Mouse (Mus musculus) forebrain, embryonic 14.5 days (tissue): Measurements from ENCODE around the gene Olfr314. TPM values are rescaled to one million over a fixed set of nuclear protein-coding genes. Genes with fewer than 3 reads are reported as not detected.
"Not testable (repeated sequence)": the region's sequence is repeated elsewhere in the genome, so short reads cannot be mapped to it uniquely, and the experiment has no call there.

Experiments
- ATAC-seq: fragments of 200-750 bp; cut with Nextera tagmentation; 2 replicates; pipeline ENCODE4 v1.8.0; 2017; ENCODE audit warnings: mild to moderate bottlenecking, moderate library complexity
- DNase-seq: peaks from one replicate; pipeline ENCODE4 v3.0.0-alpha.2; 2015; ENCODE audit warnings: low spot score
- H3K27ac ChIP-seq: fragments of 300-500 bp; sonication (generic); 2 replicates; pipeline ENCODE4 v1.5.1; 2014; ENCODE audit warnings: low read depth, mild to moderate bottlenecking, control low read depth, low read length, moderate library complexity
- H3K27me3 ChIP-seq: fragments of 300-500 bp; sonication (generic); replicated peaks from 2 replicates; pipeline ENCODE4 v1.6.1; 2014; ENCODE audit warnings: low read length, control low read depth, mixed read lengths; ENCODE audit not compliant: control insufficient read depth, insufficient read depth
- H3K36me3 ChIP-seq: fragments of 300-500 bp; sonication (generic); 2 replicates; pipeline ENCODE4 v1.6.1; 2014; ENCODE audit warnings: low read length, control low read depth; ENCODE audit not compliant: control insufficient read depth, insufficient read depth
- H3K4me1 ChIP-seq: fragments of 300-500 bp; sonication (generic); 2 replicates; pipeline ENCODE4 v1.6.1; 2014; ENCODE audit warnings: antibody characterized with exemption, low read length, control low read depth; ENCODE audit not compliant: control insufficient read depth, insufficient read depth
- H3K4me2 ChIP-seq: fragments of 300-500 bp; sonication (generic); 2 replicates; pipeline ENCODE4 v1.6.1; 2014; ENCODE audit warnings: mild to moderate bottlenecking, control low read depth, low read length
- H3K4me3 ChIP-seq: fragments of 300-500 bp; sonication (generic); 2 replicates; pipeline ENCODE4 v1.5.1; 2014; ENCODE audit warnings: low read depth, low read length, control low read depth
- H3K9ac ChIP-seq: fragments of 300-500 bp; sonication (generic); 2 replicates; pipeline ENCODE4 v1.6.1; 2014; ENCODE audit warnings: mild to moderate bottlenecking, low read length, control low read depth, moderate library complexity
- H3K9me3 ChIP-seq: fragments of 300-500 bp; sonication (generic); replicated peaks from 2 replicates; pipeline ENCODE4 v1.6.1; 2016; ENCODE audit warnings: low read length, control low read depth, mixed read lengths; ENCODE audit not compliant: control insufficient read depth
- WGBS: fragments of 180-500 bp; shearing (Covaris S2); extraction: QIAGEN DNeasy Blood & Tissue Kit; methylation state at CpG from one replicate; pipeline ENCODE4 v1.1.7; 2014; 5-methylcytosine and 5-hydroxymethylcytosine counted together
- polyA plus RNA-seq: library from polyadenylated mRNA; unstranded; fragments of >200 nt; fragmentation: Nextera tagmentation; extraction: Ambion mirVana; gene quantifications from 2 replicates; pipeline ENCODE4 v1.2.1, GENCODE M21; 2014

Olfr314 gene
- polyA plus RNA-seq, 1 experiment from 2014 or later, result not detected

DNA sequence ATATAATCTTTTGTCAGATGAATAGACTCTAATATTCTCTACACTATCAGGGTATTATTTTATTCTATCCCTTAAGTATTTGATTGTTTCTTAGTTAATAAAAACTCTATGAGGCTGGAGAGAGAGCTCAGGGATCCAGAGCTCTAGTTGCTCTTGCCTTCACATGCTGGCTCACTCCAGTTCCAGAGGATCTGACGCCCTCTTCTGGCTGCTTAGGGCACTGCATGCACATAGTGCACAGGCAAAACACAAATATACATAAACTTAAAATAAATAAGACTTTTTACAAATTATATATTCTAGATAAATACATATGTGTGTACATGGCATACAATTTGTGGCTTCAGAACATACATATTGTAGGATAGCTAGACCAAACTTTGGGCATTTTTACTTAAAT is 29.2 kb downstream of the Olfr314 start:
- H3K27me3 ChIP-seq, result no peaks in the 10 kb centered on the region
- no peak overlapping the region for H3K27ac ChIP-seq
- DNase-seq (no peak), ATAC-seq (no peak)
- H3K9me3 ChIP-seq, result no peaks in the 10 kb centered on the region
- H3K9ac ChIP-seq, result no peak overlapping the region
- WGBS, result 8% methylated on average over 1 of the region's 1 CpGs
- no peaks in the 10 kb centered on the region for H3K4me1 ChIP-seq
- H3K4me3 ChIP-seq, result no peak overlapping the region
- no peaks in the 10 kb centered on the region for H3K36me3 ChIP-seq
- no peak overlapping the region for H3K4me2 ChIP-seq

DNA sequence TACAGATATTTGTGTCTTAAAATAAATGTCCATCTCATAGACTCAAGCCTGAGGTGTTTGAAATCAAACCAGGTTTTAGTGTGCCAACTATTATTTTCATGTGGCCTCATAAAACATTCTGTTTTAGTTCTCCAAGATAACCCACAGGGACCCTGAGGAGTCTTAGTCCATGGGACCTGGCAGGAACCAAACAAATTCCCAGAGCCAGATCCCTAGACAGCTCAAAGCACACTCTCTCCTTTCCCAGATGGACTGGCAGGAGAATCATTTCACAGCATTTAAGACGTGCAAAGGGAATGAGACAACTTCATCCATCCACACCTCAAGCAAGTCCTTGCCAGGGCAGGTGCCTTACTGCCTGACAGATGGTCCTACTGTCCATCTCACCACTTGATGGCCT is 31.9 kb downstream of the Olfr314 start, which contains the start of gene Olfr313:
Gene Olfr313, plus strand, starts transcription at position 301 of the 400 bp plus-strand sequence.
- H3K4me3 ChIP-seq, H3K9ac ChIP-seq, DNase-seq, H3K27me3 ChIP-seq, H3K4me2 ChIP-seq, H3K27ac ChIP-seq, H3K9me3 ChIP-seq, H3K4me1 ChIP-seq, ATAC-seq, H3K36me3 ChIP-seq: not testable (repeated sequence)
- 82% methylated on average over 1 of the region's 1 CpGs for WGBS

DNA sequence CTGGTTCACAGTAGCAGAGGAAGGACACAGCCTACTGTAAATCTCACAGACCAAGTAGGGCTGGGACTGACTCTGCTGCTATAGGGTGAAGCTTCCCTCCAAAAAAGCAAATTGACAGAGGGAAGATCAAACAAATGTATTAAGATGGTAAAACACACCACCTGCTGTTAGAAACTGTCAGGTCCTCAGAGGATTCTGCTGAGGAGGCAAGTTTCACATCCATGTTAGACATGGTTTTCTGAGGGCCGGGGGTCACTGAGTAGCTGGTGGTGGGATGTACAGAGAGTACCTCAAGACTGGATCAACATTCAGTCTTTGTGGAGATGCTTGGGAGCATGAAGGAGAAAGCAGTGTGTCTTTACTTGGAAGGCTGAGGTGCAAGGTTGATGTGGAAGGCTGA is 32.9 kb downstream of the Olfr314 start:
- no peaks in the 10 kb centered on the region for H3K9me3 ChIP-seq
- WGBS, result 83% methylated on average over 1 of the region's 1 CpGs
- no peak overlapping the region for H3K9ac ChIP-seq
- H3K27ac ChIP-seq, result no peak overlapping the region
- no peaks in the 10 kb centered on the region for H3K4me1 ChIP-seq
- no peaks in the 10 kb centered on the region for H3K36me3 ChIP-seq
- H3K4me2 ChIP-seq, result no peak overlapping the region
- H3K4me3 ChIP-seq, result no peak overlapping the region
- ATAC-seq (no peak), DNase-seq (no peak)
- H3K27me3 ChIP-seq, result no peaks in the 10 kb centered on the region

DNA sequence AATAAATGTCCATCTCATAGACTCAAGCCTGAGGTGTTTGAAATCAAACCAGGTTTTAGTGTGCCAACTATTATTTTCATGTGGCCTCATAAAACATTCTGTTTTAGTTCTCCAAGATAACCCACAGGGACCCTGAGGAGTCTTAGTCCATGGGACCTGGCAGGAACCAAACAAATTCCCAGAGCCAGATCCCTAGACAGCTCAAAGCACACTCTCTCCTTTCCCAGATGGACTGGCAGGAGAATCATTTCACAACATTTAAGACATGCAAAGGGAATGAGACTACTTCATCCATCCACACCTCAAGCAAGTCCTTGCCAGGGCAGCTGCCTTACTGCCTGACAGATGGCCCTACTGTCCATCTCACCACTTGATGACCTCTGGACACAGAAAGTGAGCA is 46.2 kb downstream of the Olfr314 start, which contains the start of gene Olfr312:
Gene Olfr312, plus strand, starts transcription at position 301 of the 400 bp plus-strand sequence.
- not testable (repeated sequence) for ATAC-seq, H3K27me3 ChIP-seq, H3K4me3 ChIP-seq, H3K9ac ChIP-seq, H3K4me2 ChIP-seq, H3K9me3 ChIP-seq, H3K36me3 ChIP-seq, H3K27ac ChIP-seq, H3K4me1 ChIP-seq, DNase-seq

DNA sequence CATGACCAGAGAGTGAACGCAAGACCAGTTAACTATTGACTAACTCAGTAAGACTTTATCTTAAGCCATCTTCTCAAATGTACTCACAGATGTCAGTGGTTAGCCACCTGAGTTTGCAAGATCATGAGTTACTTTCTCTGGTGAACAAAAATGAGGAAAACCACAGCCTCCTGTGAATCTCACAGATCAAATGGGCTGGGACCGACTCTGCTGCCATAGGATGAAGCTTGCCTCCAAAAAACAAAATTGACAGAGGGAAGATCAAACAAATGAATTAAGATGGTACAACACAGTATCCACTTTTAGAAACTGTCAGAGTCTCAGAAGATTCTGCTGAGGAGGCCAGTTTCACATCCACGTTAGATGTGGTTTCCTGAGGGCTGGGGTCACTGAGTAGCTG is 47.0 kb downstream of the Olfr314 start:
- 87% methylated on average over 3 of the region's 3 CpGs for WGBS
- Histone ChIP-seq H3K27me3 (no peaks in the 10 kb centered on the region), H3K27ac (no peak overlapping the region), H3K4me3 (no peak overlapping the region), H3K4me1 (no peaks in the 10 kb centered on the region), H3K4me2 (no peak overlapping the region), H3K9me3 (no peaks in the 10 kb centered on the region), H3K36me3 (no peaks in the 10 kb centered on the region), H3K9ac (no peak overlapping the region)
- DNase-seq (no peak), ATAC-seq (no peak)

DNA sequence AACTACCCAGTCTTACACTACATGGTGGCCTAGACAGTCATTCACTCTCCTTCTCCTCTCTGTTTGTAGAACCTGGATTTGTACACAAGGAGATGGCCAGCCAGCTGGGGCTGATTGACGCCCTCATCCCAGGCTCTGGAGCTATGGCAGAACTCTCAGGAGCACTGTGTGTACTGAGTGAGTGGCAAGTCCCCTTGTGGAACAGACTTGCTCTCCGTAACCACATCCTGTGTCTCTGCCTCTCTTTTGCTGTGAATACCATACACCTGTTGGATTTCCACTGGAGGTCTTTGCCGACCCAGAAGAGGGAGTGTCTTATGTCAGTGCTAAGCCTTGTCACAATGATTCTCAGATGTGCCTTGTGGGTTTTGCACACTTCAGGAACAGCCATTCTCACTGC is 49.8 kb downstream of the Olfr314 start:
- H3K27ac ChIP-seq, ATAC-seq, H3K27me3 ChIP-seq, H3K36me3 ChIP-seq, H3K9ac ChIP-seq, DNase-seq, H3K4me1 ChIP-seq, H3K9me3 ChIP-seq, H3K4me2 ChIP-seq, H3K4me3 ChIP-seq: not testable (repeated sequence)
- WGBS, result 84% methylated on average over 3 of the region's 3 CpGs

Other genes starting within 250 kb of the Olfr314 start
- gene Olfr330, start 248.1 kb upstream of the Olfr314 start, polyA plus RNA-seq, result not detected in 2 replicates
- not detected in 2 replicates for gene Olfr329-ps, start 236.5 kb upstream of the Olfr314 start, polyA plus RNA-seq
- not detected in 2 replicates for gene Olfr328, start 227.3 kb upstream of the Olfr314 start, polyA plus RNA-seq
- gene Olfr224, start 212.4 kb upstream of the Olfr314 start, polyA plus RNA-seq, result not detected in 2 replicates
- gene Olfr325, start 205.2 kb upstream of the Olfr314 start, polyA plus RNA-seq, result not detected in 2 replicates
- not detected in 2 replicates for gene Olfr324, start 187.8 kb upstream of the Olfr314 start, polyA plus RNA-seq
- gene 2210407C18Rik, start 166.9 kb upstream of the Olfr314 start, polyA plus RNA-seq, result not detected in 2 replicates
- gene Olfr323, start 152.5 kb upstream of the Olfr314 start, polyA plus RNA-seq, result not detected in 2 replicates
- not detected in 2 replicates for gene Trim58, start 142.5 kb upstream of the Olfr314 start, polyA plus RNA-seq
- not detected in 2 replicates for gene Olfr322, start 124.2 kb upstream of the Olfr314 start, polyA plus RNA-seq
- gene Olfr320, start 101.9 kb upstream of the Olfr314 start, polyA plus RNA-seq, result not detected in 2 replicates
- gene Olfr319, start 83.8 kb upstream of the Olfr314 start, polyA plus RNA-seq, result 0.10 TPM in 1 of 2 replicates, not detected in the other
- gene Olfr318, start 58.9 kb upstream of the Olfr314 start, polyA plus RNA-seq, result not detected in 2 replicates
- 0.10 TPM in 1 of 2 replicates, not detected in the other for gene Olfr317, start 43.7 kb upstream of the Olfr314 start, polyA plus RNA-seq
- not detected in 2 replicates for gene Olfr316, start 30.2 kb upstream of the Olfr314 start, polyA plus RNA-seq
- gene Olfr315, start 9.8 kb upstream of the Olfr314 start, polyA plus RNA-seq, result not detected in 2 replicates
- gene Fam183b, start 19.0 kb downstream of the Olfr314 start, polyA plus RNA-seq, result 8.2 and 8.4 TPM in 2 replicates
- not detected in 2 replicates for gene Olfr313, start 32.0 kb downstream of the Olfr314 start, polyA plus RNA-seq
- gene Olfr312, start 46.3 kb downstream of the Olfr314 start, polyA plus RNA-seq, result not detected in 2 replicates
- gene Olfr311, start 56.3 kb downstream of the Olfr314 start, polyA plus RNA-seq, result not detected in 2 replicates
- 19.5 and 25.0 TPM in 2 replicates for gene Gm12258, start 64.2 kb downstream of the Olfr314 start, polyA plus RNA-seq
- 11.9 and 13.4 TPM in 2 replicates for gene 2810021J22Rik, start 84.3 kb downstream of the Olfr314 start, polyA plus RNA-seq
- 5.5 and 6.7 TPM in 2 replicates for gene Zfp39, start 121.3 kb downstream of the Olfr314 start, polyA plus RNA-seq
- gene Btnl10, start 135.0 kb downstream of the Olfr314 start, polyA plus RNA-seq, result not detected in 2 replicates
- 457 and 463 TPM in 2 replicates for gene Rnf187, start 156.0 kb downstream of the Olfr314 start, polyA plus RNA-seq
- 279 and 359 TPM in 2 replicates for gene Hist3h2ba, start 166.0 kb downstream of the Olfr314 start, polyA plus RNA-seq
- 149 and 151 TPM in 2 replicates for gene Hist3h2a, start 171.7 kb downstream of the Olfr314 start, polyA plus RNA-seq
- gene Trim17, start 171.7 kb downstream of the Olfr314 start, polyA plus RNA-seq, result 1.3 and 1.9 TPM in 2 replicates
- 20.7 and 24.0 TPM in 2 replicates for gene Trim11, start 195.1 kb downstream of the Olfr314 start, polyA plus RNA-seq